Mouse (Mus musculus) splenic B cell, adult 2 months (primary cell): ENCODE measurements around the gene Lyve1.
"Not testable (repeated sequence)": the region's sequence is repeated elsewhere in the genome, so short reads cannot be mapped to it uniquely, and the experiment has no call there.

Experiments used
- DNase-seq: peaks from one replicate; pipeline ENCODE4 v3.0.0-alpha.2; 2011; ENCODE audit warnings: low read depth, low spot score
- H3K27me3 ChIP-seq: 2 replicates; pipeline ENCODE4 v1.6.1; 2012; ENCODE audit warnings: mild to moderate bottlenecking, low read length, moderate library complexity, mixed read lengths; ENCODE audit not compliant: control insufficient read depth, poor library complexity, insufficient read depth, severe bottlenecking
- H3K36me3 ChIP-seq: 2 replicates; pipeline ENCODE4 v1.6.1; 2012; ENCODE audit warnings: mild to moderate bottlenecking, low read length, moderate library complexity, mixed read lengths; ENCODE audit not compliant: control insufficient read depth, poor library complexity, insufficient read depth, severe bottlenecking

Lyve1 gene

GRCm38 (mm10) chr7:110862751-110863289 lies at the start of gene Lyve1:
Gene Lyve1 (minus strand): TSS chr7:110863239.
- Histone ChIP-seq H3K27me3 (no peaks in the 10 kb centered on the region), H3K36me3 (no peaks in the 10 kb centered on the region)
- DNase-seq = no peak

GRCm38 (mm10) chr7:110908209-110909144 lies 45.4 kb upstream of the Lyve1 start:
- Histone ChIP-seq H3K27me3 (no peaks in the 10 kb centered on the region), H3K36me3 (no peaks in the 10 kb centered on the region)
- DNase-seq = peak; percentile 63

GRCm38 (mm10) chr7:110906566-110906965 lies 43.5 kb upstream of the Lyve1 start:
- DNase-seq = no peak
- H3K27me3 ChIP-seq = no peaks in the 10 kb centered on the region
- H3K36me3 ChIP-seq = no peaks in the 10 kb centered on the region

DNA sequence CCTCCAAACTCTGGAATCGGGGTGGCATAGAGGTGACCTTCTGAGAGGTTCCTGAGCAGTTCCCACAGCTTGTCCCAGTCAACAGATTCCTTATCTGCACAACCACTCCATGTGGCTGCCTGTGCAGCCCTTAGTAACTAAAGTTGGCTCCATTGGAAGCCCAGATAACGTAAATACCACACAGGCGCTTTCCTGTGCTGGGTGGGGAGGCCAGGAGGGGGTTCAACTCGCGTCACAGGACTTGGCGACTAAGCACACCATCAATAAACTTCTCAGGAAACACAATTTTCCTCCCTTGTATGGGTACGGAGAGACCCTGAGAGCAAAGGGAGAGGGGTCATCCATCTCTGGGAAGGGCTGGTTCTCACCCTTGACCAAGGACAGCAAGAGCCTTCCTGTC lies 40.2 kb upstream of the Lyve1 start:
- Histone ChIP-seq H3K36me3 (no peaks in the 10 kb centered on the region), H3K27me3 (no peaks in the 10 kb centered on the region)
- no peak for DNase-seq

DNA sequence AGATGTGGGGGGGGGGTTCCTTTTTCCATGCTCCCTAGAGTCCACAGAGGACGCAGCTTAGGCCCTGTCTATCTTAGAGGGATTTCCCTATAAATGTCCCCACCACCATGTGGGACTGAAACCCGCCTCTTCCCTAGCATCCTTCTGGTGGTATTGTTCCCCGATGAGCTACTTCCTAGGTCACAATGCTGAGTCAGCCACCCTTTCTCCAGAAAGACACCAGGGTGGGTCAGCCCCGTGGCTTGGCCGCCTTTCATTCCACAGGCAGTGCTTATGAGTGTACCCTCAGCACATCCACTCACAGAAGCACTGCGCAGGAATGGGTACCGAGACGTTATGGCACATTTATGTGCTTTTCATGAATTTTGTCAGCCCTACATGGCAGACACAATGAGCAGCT lies 34.2 kb upstream of the Lyve1 start:
- no peaks in the 10 kb centered on the region for H3K36me3 ChIP-seq
- no peak for DNase-seq
- no peaks in the 10 kb centered on the region for H3K27me3 ChIP-seq

DNA sequence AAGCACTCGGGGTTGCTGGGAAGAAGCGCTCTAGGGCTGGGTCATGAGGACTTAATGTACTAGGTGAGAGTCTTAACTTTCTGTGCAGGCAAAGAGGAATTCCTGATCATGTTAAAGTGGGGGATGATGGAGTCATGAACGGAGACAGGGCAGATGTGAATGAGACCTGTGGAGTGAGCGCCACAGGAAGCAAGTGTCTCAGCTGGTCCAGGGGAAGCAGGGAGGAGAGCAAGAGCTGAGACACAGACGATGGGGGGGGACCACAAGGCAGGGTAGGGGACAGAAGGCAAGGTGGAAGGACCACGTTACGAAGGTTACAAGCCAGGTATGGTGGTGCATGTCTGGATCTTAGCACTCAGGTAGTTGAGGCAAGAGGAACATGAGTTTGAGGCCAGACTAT lies 33.4 kb upstream of the Lyve1 start:
- Histone ChIP-seq H3K36me3 (no peaks in the 10 kb centered on the region), H3K27me3 (no peaks in the 10 kb centered on the region)
- no peak for DNase-seq

DNA sequence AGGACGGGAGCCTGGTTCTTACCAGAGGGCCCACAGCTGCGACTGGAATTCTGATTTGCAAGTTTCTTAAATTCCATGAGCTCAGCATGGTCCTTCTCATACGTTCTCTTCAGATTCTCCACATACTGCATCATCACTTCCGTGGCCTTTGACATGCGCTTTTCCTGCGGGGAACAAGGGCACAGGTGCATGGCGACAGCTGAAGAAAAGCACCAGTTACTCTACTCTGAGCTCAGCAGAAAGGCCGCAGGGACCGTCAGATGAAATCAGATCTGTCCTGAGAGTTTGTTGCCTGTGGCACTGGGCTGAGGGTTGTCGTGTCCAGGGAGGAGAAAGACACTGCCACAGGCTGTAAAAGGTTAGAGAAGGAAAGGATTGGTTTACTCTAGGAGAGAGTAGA lies 32.7 kb upstream of the Lyve1 start:
- H3K27me3 ChIP-seq, DNase-seq, H3K36me3 ChIP-seq: not testable (repeated sequence)

GRCm38 (mm10) chr7:110894673-110895072 lies 31.6 kb upstream of the Lyve1 start:
- Histone ChIP-seq H3K27me3 (no peaks in the 10 kb centered on the region), H3K36me3 (no peaks in the 10 kb centered on the region)
- DNase-seq = no peak

DNA sequence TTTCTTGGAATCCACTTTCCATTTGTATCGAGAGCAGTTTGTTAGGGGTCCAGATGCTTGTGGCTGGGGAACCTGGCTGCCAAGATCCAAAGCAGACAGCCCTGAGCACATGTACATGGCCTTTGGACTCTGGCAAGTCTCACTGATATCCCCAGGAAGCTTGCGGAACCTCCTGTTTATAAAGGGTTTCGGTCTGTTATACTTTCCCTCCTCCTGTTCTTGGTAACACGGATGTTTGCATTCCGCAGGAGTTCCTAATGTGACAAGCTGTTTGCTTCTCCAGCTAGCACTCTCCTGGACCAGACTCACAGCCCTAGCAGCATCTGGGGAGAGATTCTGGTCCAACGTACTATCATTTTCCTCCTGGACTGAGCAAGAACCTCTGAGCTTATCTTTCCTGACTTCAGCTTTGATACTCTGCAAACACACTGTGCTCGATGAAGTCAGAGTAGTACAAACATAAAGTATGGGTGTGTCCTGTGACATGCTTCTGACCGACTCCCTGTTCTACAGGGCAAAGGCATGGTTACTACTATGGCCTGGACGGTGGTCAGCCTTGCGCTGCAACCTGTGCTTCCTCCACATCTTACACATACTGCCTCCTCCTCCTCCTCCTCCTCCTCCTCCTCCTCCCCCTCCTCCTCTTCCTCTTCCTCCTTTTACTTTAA lies 31.0 kb upstream of the Lyve1 start:
- H3K27me3 ChIP-seq = no peaks in the 10 kb centered on the region
- no peak for DNase-seq
- H3K36me3 ChIP-seq = no peaks in the 10 kb centered on the region

DNA sequence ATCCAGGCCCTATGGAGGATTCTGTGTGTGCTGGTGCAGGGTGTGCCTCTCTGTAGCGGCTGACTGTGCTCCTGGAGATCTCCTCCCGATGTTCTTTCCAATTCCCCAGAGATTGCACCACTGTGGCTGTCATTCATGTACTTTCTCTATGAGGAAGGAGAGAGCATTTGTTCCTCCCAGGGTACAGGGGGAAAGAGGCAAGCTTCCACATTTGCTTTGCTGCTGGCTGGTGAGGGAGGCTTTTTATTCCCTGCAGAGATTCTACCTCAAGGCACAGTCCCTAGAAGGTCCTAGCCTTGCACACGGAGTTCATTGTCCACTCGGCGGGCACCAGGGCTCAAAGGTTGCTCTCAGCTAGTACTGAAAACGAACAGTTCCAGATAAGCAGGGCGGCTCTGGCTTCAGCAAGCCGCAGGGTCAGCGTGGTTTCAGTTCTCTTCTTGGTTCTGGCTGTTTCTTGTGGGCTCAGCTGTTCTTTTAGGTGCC lies 28.5 kb upstream of the Lyve1 start:
- Histone ChIP-seq H3K36me3 (no peaks in the 10 kb centered on the region), H3K27me3 (no peaks in the 10 kb centered on the region)
- peak; percentile 42 for DNase-seq

DNA sequence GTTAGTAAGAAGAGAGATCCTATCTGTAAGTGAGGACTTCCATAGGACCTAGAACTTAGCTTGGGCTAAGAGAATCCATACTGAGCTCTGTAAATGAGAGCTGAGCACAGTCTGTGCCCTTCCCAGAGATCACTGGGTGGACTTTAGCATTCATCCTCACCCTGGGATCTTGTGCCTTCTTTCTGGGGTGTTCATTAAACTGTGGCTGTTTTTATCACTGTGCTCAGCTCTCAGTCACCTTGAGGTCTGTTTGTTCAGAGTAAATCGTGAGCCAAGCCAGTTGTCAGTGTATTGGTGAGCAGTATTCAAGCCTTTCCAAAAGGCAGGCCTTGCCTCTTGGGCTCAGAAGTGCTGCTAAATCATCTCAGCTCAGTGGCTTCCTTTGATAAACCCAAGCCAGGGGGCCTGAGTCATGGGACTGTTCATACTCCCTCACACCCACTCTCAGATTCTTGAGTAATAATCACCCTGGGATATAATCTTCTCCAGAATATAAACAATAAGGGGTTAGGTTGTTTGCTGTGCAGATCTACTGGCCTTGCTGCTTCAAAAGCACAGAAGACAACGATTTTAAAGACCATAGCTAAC lies 18.8 kb upstream of the Lyve1 start:
- H3K27me3 ChIP-seq = no peaks in the 10 kb centered on the region
- no peak for DNase-seq
- H3K36me3 ChIP-seq = no peaks in the 10 kb centered on the region

GRCm38 (mm10) chr7:110878028-110878427 lies 15.0 kb upstream of the Lyve1 start:
- Histone ChIP-seq H3K27me3 (no peaks in the 10 kb centered on the region), H3K36me3 (no peaks in the 10 kb centered on the region)
- DNase-seq = no peak

DNA sequence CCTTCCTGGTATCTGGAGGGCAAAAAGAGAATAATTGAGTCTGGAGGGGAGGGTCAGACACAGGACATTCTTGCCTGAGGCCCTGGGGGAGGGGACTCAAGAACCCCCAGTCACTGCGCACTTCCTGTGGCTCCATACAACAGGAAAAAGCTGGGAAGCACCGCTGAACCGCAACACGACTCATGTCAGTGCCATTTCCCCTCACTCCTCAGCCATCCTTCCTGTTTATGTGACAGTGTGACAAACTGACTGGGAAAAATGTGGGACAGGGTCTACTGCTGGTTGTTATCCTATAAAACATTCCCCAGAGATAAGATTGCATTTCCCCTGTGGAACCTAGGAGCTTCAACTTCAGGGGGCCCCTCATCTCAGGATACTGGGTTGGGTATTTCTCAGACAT lies 13.9 kb upstream of the Lyve1 start:
- DNase-seq = no peak
- Histone ChIP-seq H3K36me3 (no peaks in the 10 kb centered on the region), H3K27me3 (no peaks in the 10 kb centered on the region)

DNA sequence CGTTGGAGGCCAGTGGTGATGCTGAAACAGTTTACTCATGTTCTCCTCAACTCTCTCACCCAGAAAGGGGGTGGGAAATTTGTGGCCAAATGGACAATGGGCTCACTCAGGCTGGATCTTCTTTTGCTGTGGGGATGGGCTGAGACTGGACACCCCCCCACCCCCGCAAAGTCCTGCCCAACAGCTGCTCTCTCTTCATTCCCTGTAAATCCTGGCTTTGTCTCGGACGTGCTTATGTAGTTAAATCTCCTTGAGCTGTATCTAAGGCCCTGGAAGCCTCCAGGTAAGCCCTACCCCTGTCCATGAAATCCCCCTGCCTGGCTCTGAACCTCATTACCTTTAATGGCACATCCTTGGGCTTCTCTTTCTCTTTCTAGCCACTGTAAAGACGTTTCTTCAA lies 5.8 kb upstream of the Lyve1 start:
- no peaks in the 10 kb centered on the region for H3K27me3 ChIP-seq
- no peak for DNase-seq
- H3K36me3 ChIP-seq = no peaks in the 10 kb centered on the region

GRCm38 (mm10) chr7:110867116-110867515 lies 4.1 kb upstream of the Lyve1 start:
- H3K27me3 ChIP-seq = no peaks in the 10 kb centered on the region
- no peak for DNase-seq
- no peaks in the 10 kb centered on the region for H3K36me3 ChIP-seq
